Comparison of ENCODE assay signal across 6 mouse cellular contexts in genomic region chr15:25463076-25463475, GRCm38 (mm10). TPM values are rescaled to one million over a fixed set of nuclear protein-coding genes. Genes with fewer than 3 reads are reported as not detected.
DNase-seq lines count a peak whose midpoint lies in the region; ATAC-seq lines count a peak whose summit lies in the region.
"Not testable (repeated sequence)": the region's sequence is repeated elsewhere in the genome, so short reads cannot be mapped to it uniquely, and the experiment has no call there.
"Had no signal": no experiment of that assay in that cellular context is flagged by ENCODE, and none has a peak within 500 bp of the region (broad histone marks: within the 10 kb centered on the region; RNA-seq: fewer than 3 reads in every experiment).

No protein-coding gene starts in this region.

- not testable (repeated sequence) for H3K4me2 ChIP-seq in kidney, embryonic 15.5 days; midbrain, embryonic 11.5 days

- not testable (repeated sequence) for H3K4me3 ChIP-seq in heart, embryonic 10.5 days; kidney, embryonic 15.5 days (replicated peaks); midbrain, embryonic 11.5 days (ENCODE audit: low read depth, low read length)

- H3K9me3 ChIP-seq in heart, embryonic 10.5 days; kidney, embryonic 15.5 days (replicated peaks); midbrain, embryonic 11.5 days (ENCODE audit: control insufficient read depth, low read length): not testable (repeated sequence)

- DNase-seq in heart, adult 11 months = peak; percentile 84
- DNase-seq in heart, embryonic 10.5 days (ENCODE audit: low spot score) = peak; percentile 61
- DNase-seq in midbrain, embryonic 11.5 days (ENCODE audit: low spot score, missing footprints) = peak; percentile 28

- not testable (repeated sequence) for H3K9ac ChIP-seq in kidney, embryonic 15.5 days; midbrain, embryonic 11.5 days (ENCODE audit: low read length)

- ATAC-seq in kidney, embryonic 15.5 days (replicated peaks; ENCODE audit: low FRiP score); midbrain, embryonic 11.5 days (ENCODE audit: low FRiP score): not testable (repeated sequence)

- H3K27me3 ChIP-seq in heart, embryonic 10.5 days (ENCODE audit: insufficient read depth, poor library complexity, severe bottlenecking); kidney, embryonic 15.5 days; midbrain, embryonic 11.5 days (ENCODE audit: control insufficient read depth, insufficient read depth, low read length): not testable (repeated sequence)

- H3K4me1 ChIP-seq in heart, embryonic 10.5 days; midbrain, embryonic 11.5 days (ENCODE audit: control insufficient read depth, insufficient read depth, low read length): not testable (repeated sequence)
- peaks cover 27% of the 10 kb centered on the region for H3K4me1 ChIP-seq in kidney, embryonic 15.5 days

- H3K36me3 ChIP-seq in heart, embryonic 10.5 days; kidney, embryonic 15.5 days; midbrain, embryonic 11.5 days (ENCODE audit: control insufficient read depth, insufficient read depth, low read length): not testable (repeated sequence)

- H3K27ac ChIP-seq in heart, embryonic 10.5 days; midbrain, embryonic 11.5 days (ENCODE audit: low read depth, low read length): not testable (repeated sequence)
- H3K27ac ChIP-seq in kidney, embryonic 15.5 days = 0 out of 2 replicates have a peak overlapping the region, but pooled peaks have one; percentile 22

RNA-seq across cellular contexts. Expression of gene Basp1, which starts 49.5 kb away (rescaled TPM):
- 8.8 and 22.0 TPM in 2 replicates for polyA plus RNA-seq in heart, embryonic 10.5 days (2016; fragmentation: Nextera tagmentation; extraction: Ambion mirVana)
- 26.1 and 29.5 TPM in 2 replicates for polyA plus RNA-seq in kidney, embryonic 15.5 days (2015; fragmentation: Nextera tagmentation; extraction: Ambion mirVana)
- polyA plus RNA-seq in midbrain, embryonic 11.5 days (2014; fragmentation: Nextera tagmentation; extraction: Ambion mirVana) = 186 and 217 TPM in 2 replicates
- polyA plus RNA-seq: activated CD4-positive, CD25-positive, alpha-beta regulatory T cell, adult 4 months; G1E had no signal

Comparison
In these comparisons a context has a peak if more than half of its experiments do, and no peak if none do; other contexts are left out.
1. DNase-seq: peak in every context shown above with its lines; median percentile 84 in heart, adult 11 months; 61 in heart, embryonic 10.5 days; 28 in midbrain, embryonic 11.5 days.